Mouse (Mus musculus): ENCODE data around the gene Dcaf4. TPM values are rescaled to one million over a fixed set of nuclear protein-coding genes. Genes with fewer than 3 reads are reported as not detected.
A peak's percentile ranks its signal among the peaks of the same experiment; 100 is the strongest.

Dcaf4 gene
- polyA plus RNA-seq, 1 experiment from 2014 or later, result 19.7 TPM

GRCm38 (mm10) chr12:83572717-83573116 is 52.5 kb downstream of the Dcaf4 start:
- no peak overlapping the region for H3K9ac ChIP-seq (ENCODE audit: low read length)
- H3K4me3 ChIP-seq (ENCODE audit: low read depth, low read length), result no peak overlapping the region
- no peak for DNase-seq (ENCODE audit: low spot score)
- peaks cover 17% of the 10 kb centered on the region for H3K36me3 ChIP-seq (ENCODE audit: control insufficient read depth, insufficient read depth, low read length)
- no peaks in the 10 kb centered on the region for H3K9me3 ChIP-seq (ENCODE audit: control insufficient read depth, low read length)
- H3K27ac ChIP-seq (replicated peaks), result no peak overlapping the region
- no peak overlapping the region for H3K4me2 ChIP-seq (replicated peaks; ENCODE audit: low read depth)
- 66% methylated on average over 5 of the region's 5 CpGs for WGBS
- H3K4me1 ChIP-seq (replicated peaks; ENCODE audit: control insufficient read depth, insufficient read depth), result no peaks in the 10 kb centered on the region
- no peak for ATAC-seq (ENCODE audit: low FRiP score, low TSS enrichment)
- no peaks in the 10 kb centered on the region for H3K27me3 ChIP-seq (ENCODE audit: control insufficient read depth, insufficient read depth, low read length)
- TF ChIP-seq EP300 (optimal IDR thresholded peaks at IDR 0.05) (no peak), CTCF (IDR thresholded peaks at IDR 0.05; ENCODE audit: low read depth) (no peak)

DNA sequence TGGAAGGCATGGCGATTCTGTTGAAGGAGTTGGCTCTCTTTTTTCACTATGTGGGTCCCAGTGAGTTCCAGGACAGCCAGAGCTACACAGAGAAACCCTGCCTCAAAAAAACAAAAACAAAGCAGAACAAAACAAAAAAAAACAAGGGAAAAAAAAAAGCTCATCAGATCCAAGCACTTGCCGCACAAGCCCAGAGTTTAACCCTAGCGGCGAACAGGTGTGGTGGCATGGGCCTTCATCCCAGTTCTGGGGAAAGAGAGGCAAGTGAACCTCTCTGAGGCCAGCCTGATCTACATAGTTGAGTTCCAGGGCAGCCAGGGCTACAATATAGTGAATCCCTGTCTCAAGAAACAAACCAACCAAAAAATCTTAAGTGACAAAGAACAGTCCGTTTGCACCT is 57.2 kb downstream of the Dcaf4 start:
- 94% methylated on average over 5 of the region's 5 CpGs for WGBS
- Histone ChIP-seq H3K4me3 (ENCODE audit: low read depth, low read length) (no peak overlapping the region), H3K9me3 (ENCODE audit: control insufficient read depth, low read length) (no peaks in the 10 kb centered on the region), H3K36me3 (ENCODE audit: control insufficient read depth, insufficient read depth, low read length) (peaks cover 10% of the 10 kb centered on the region), H3K27ac (replicated peaks) (no peak overlapping the region), H3K27me3 (ENCODE audit: control insufficient read depth, insufficient read depth, low read length) (no peaks in the 10 kb centered on the region), H3K4me1 (replicated peaks; ENCODE audit: control insufficient read depth, insufficient read depth) (no peaks in the 10 kb centered on the region), H3K4me2 (replicated peaks; ENCODE audit: low read depth) (no peak overlapping the region), H3K9ac (ENCODE audit: low read length) (no peak overlapping the region)
- TF ChIP-seq CTCF (IDR thresholded peaks at IDR 0.05; ENCODE audit: low read depth) (no peak), EP300 (optimal IDR thresholded peaks at IDR 0.05) (no peak)
- no peak for ATAC-seq (ENCODE audit: low FRiP score, low TSS enrichment)
- DNase-seq (ENCODE audit: low spot score), result no peak

DNA sequence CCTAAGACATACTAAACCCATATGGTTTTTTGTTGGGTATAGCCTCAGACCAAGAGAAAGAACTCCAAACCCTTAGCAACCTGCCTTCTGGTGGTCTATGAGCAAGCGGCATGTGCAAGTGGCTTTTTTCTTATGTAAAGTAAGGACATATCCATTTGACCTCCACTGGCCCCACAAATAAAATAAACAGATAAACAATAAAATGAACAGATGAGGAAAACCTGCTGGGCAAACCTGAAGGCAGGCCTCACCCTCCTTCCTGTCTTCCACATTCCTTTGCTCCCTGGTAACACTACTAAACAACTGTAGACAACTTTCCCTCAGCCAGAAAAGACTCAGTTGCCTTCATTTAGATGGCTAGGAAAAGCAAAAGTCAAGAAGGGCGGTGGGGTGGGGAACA is 58.1 kb downstream of the Dcaf4 start:
- H3K27ac ChIP-seq (replicated peaks), result peak overlapping the region; percentile 35; the same call in 1 of the 2 replicates
- H3K4me1 ChIP-seq (replicated peaks; ENCODE audit: control insufficient read depth, insufficient read depth), result no peaks in the 10 kb centered on the region
- H3K9me3 ChIP-seq (ENCODE audit: control insufficient read depth, low read length), result no peaks in the 10 kb centered on the region
- DNase-seq (ENCODE audit: low spot score), result no peak
- no peaks in the 10 kb centered on the region for H3K27me3 ChIP-seq (ENCODE audit: control insufficient read depth, insufficient read depth, low read length)
- 84% methylated on average over 2 of the region's 2 CpGs for WGBS
- no peak overlapping the region for H3K9ac ChIP-seq (ENCODE audit: low read length)
- no peak for TF ChIP-seq EP300 (optimal IDR thresholded peaks at IDR 0.05)
- H3K36me3 ChIP-seq (ENCODE audit: control insufficient read depth, insufficient read depth, low read length), result peaks cover 10% of the 10 kb centered on the region
- no peak for ATAC-seq (ENCODE audit: low FRiP score, low TSS enrichment)
- H3K4me2 ChIP-seq (replicated peaks; ENCODE audit: low read depth), result no peak overlapping the region
- no peak overlapping the region for H3K4me3 ChIP-seq (ENCODE audit: low read depth, low read length)

- Histone ChIP-seq H3K9ac (ENCODE audit: low read length) (no peak overlapping the region), H3K4me3 (ENCODE audit: low read depth, low read length) (no peak overlapping the region), H3K9me3 (ENCODE audit: control insufficient read depth, low read length) (no peaks in the 10 kb centered on the region), H3K27ac (replicated peaks) (peak overlapping the region; percentile 74), H3K36me3 (ENCODE audit: control insufficient read depth, insufficient read depth, low read length) (peaks cover 10% of the 10 kb centered on the region), H3K27me3 (ENCODE audit: control insufficient read depth, insufficient read depth, low read length) (no peaks in the 10 kb centered on the region), H3K4me1 (replicated peaks; ENCODE audit: control insufficient read depth, insufficient read depth) (no peaks in the 10 kb centered on the region), H3K4me2 (replicated peaks; ENCODE audit: low read depth) (no peak overlapping the region)
- ATAC-seq (ENCODE audit: low FRiP score, low TSS enrichment), result peak; percentile 94
- no peak for TF ChIP-seq CTCF (IDR thresholded peaks at IDR 0.05; ENCODE audit: low read depth)
- TF ChIP-seq EP300 (optimal IDR thresholded peaks at IDR 0.05), result no peak
- WGBS, result 42% methylated on average over 3 of the region's 3 CpGs
- peak; percentile 78 for DNase-seq (ENCODE audit: low spot score)
These were observed 58.8 kb downstream of the Dcaf4 start for GRCm38 (mm10) chr12:83578896-83579569.

DNA sequence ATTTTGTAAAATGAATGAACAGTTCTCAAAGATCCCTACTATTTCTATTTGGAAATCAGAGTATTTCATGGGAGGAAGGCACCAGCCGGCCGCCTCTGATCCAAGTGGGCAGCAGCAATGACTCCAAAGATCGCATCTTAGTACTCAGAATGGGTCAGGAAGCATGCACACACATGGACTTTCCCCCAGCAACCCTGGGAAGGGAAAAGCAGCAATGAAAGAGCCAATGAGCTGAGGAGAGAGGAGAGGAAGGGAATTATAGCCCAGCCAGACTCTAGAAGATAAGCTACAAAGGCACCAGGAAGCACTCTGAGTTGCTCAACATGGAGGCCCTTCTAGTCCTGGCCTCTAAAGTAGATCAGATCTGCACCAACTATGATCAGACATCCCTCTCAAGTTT is 60.0 kb downstream of the Dcaf4 start:
- Histone ChIP-seq H3K4me2 (replicated peaks; ENCODE audit: low read depth) (no peak overlapping the region), H3K27ac (replicated peaks) (0 out of 2 replicates have a peak overlapping the region, but pooled peaks have one; percentile 36), H3K9me3 (ENCODE audit: control insufficient read depth, low read length) (no peaks in the 10 kb centered on the region), H3K4me3 (ENCODE audit: low read depth, low read length) (no peak overlapping the region), H3K27me3 (ENCODE audit: control insufficient read depth, insufficient read depth, low read length) (no peaks in the 10 kb centered on the region), H3K4me1 (replicated peaks; ENCODE audit: control insufficient read depth, insufficient read depth) (no peaks in the 10 kb centered on the region), H3K36me3 (ENCODE audit: control insufficient read depth, insufficient read depth, low read length) (peaks cover 4% of the 10 kb centered on the region; the same call in 1 of the 2 replicates), H3K9ac (ENCODE audit: low read length) (no peak overlapping the region)
- DNase-seq (ENCODE audit: low spot score) (peak; percentile 20), ATAC-seq (ENCODE audit: low FRiP score, low TSS enrichment) (no peak)
- 93% methylated on average over 3 of the region's 3 CpGs for WGBS
- TF ChIP-seq EP300 (optimal IDR thresholded peaks at IDR 0.05) (no peak), CTCF (IDR thresholded peaks at IDR 0.05; ENCODE audit: low read depth) (no peak)

DNA sequence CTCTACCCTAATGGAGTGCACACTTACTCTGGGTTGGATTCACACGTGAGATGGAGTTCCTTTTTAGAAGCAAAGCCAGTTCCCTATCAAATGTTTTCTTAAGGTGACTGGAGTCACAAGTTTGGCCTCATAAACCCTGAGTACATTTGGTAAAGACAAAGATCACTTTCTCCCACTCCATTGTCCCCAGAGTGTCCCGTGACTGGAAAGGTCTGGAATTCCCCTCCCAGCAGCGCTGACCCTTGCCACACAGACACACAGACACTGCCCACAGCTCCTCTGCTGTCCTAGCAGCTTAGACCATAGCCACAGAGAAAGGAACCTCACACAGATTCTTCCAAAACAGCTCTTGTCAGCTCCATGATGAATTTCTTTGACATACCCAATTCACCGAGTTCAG is 61.8 kb downstream of the Dcaf4 start:
- Histone ChIP-seq H3K27ac (replicated peaks) (peak overlapping the region; percentile 45; the same call in 1 of the 2 replicates), H3K27me3 (ENCODE audit: control insufficient read depth, insufficient read depth, low read length) (no peaks in the 10 kb centered on the region), H3K36me3 (ENCODE audit: control insufficient read depth, insufficient read depth, low read length) (no peaks in the 10 kb centered on the region), H3K4me2 (replicated peaks; ENCODE audit: low read depth) (no peak overlapping the region), H3K9ac (ENCODE audit: low read length) (no peak overlapping the region), H3K4me3 (ENCODE audit: low read depth, low read length) (no peak overlapping the region), H3K9me3 (ENCODE audit: control insufficient read depth, low read length) (no peaks in the 10 kb centered on the region), H3K4me1 (replicated peaks; ENCODE audit: control insufficient read depth, insufficient read depth) (no peaks in the 10 kb centered on the region)
- DNase-seq (ENCODE audit: low spot score) (peak; percentile 30), ATAC-seq (ENCODE audit: low FRiP score, low TSS enrichment) (no peak)
- no peak for TF ChIP-seq EP300 (optimal IDR thresholded peaks at IDR 0.05)
- TF ChIP-seq CTCF (IDR thresholded peaks at IDR 0.05; ENCODE audit: low read depth), result no peak
- WGBS, result 53% methylated on average over 4 of the region's 4 CpGs
